Mouse (Mus musculus) limb, embryonic 11.5 days (tissue): Measurements from ENCODE around the gene Taok2. TPM values are rescaled to one million over a fixed set of nuclear protein-coding genes. Genes with fewer than 3 reads are reported as not detected.

Experiments used
- ATAC-seq: fragments of 200-750 bp; cut with Nextera tagmentation; 2 replicates; pipeline ENCODE4 v1.8.0; 2017; ENCODE audit warnings: low read depth; ENCODE audit not compliant: insufficient number of reproducible peaks, low FRiP score, low TSS enrichment
- DNase-seq: peaks from one replicate; pipeline ENCODE4 v3.0.0-alpha.2; 2015; ENCODE audit warnings: low spot score
- H3K27ac ChIP-seq: fragments of 300-500 bp; sonication (generic); replicated peaks from 2 replicates; pipeline ENCODE4 v1.5.1; 2014; ENCODE audit warnings: low read depth, mild to moderate bottlenecking, low read length
- H3K27me3 ChIP-seq: fragments of 300-500 bp; sonication (generic); 2 replicates; pipeline ENCODE4 v1.6.1; 2014; ENCODE audit warnings: mild to moderate bottlenecking, low read length, mixed read lengths; ENCODE audit not compliant: control insufficient read depth, insufficient read depth
- H3K36me3 ChIP-seq: fragments of 300-500 bp; sonication (generic); 2 replicates; pipeline ENCODE4 v1.6.1; 2014; ENCODE audit warnings: mild to moderate bottlenecking, low read length, moderate library complexity, mixed read lengths; ENCODE audit not compliant: control insufficient read depth, insufficient read depth
- H3K4me1 ChIP-seq: fragments of 300-500 bp; sonication (generic); 2 replicates; pipeline ENCODE4 v1.6.1; 2014; ENCODE audit warnings: low read length, mixed read lengths; ENCODE audit not compliant: control insufficient read depth, insufficient read depth
- H3K4me2 ChIP-seq: fragments of 300-500 bp; sonication (generic); 2 replicates; pipeline ENCODE4 v1.6.1; 2014; ENCODE audit warnings: low read depth, mild to moderate bottlenecking, moderate library complexity; ENCODE audit not compliant: severe bottlenecking
- H3K4me3 ChIP-seq: fragments of 300-500 bp; sonication (generic); 2 replicates; pipeline ENCODE4 v1.5.1; 2014; ENCODE audit warnings: low read depth, low read length
- H3K9ac ChIP-seq: fragments of 300-500 bp; sonication (generic); 2 replicates; pipeline ENCODE4 v1.6.1; 2014; ENCODE audit warnings: mild to moderate bottlenecking, low read length
- H3K9me3 ChIP-seq: fragments of 300-500 bp; sonication (generic); 2 replicates; pipeline ENCODE4 v1.6.1; 2016; ENCODE audit warnings: low read length; ENCODE audit not compliant: control insufficient read depth
- WGBS: fragments of 180-500 bp; shearing (Covaris S2); extraction: QIAGEN DNeasy Blood & Tissue Kit; methylation state at CpG from one replicate; pipeline ENCODE4 v1.1.7; 2014; 5-methylcytosine and 5-hydroxymethylcytosine counted together
- polyA plus RNA-seq: library from polyadenylated mRNA; unstranded; fragments of >200 nt; fragmentation: Nextera tagmentation; extraction: Ambion mirVana; gene quantifications from 2 replicates; pipeline ENCODE4 v1.2.1, GENCODE M21; 2014

The Taok2 gene
- 30.4 and 31.6 TPM in 2 replicates for polyA plus RNA-seq

GRCm38 (mm10) chr7:126884286-126885164 lies at the start of gene Taok2:
TSS of gene Taok2 (minus strand) at chr7:126884703.
- Histone ChIP-seq H3K36me3 (peaks cover 3% of the 10 kb centered on the region; the same call in 1 of the 2 replicates), H3K27me3 (no peaks in the 10 kb centered on the region), H3K4me2 (peak within 1 kb of the TSS; percentile 82), H3K4me3 (peak within 1 kb of the TSS; percentile 73), H3K9ac (peak within 1 kb of the TSS; percentile 70), H3K4me1 (peaks cover 6% of the 10 kb centered on the region; the same call in 1 of the 2 replicates), H3K9me3 (no peaks in the 10 kb centered on the region), H3K27ac (peak within 1 kb of the TSS; percentile 84)
- ATAC-seq: peak; percentile 97
- WGBS: under 1% methylated on average over 51 of the region's 56 CpGs
- DNase-seq: peak; percentile 99

GRCm38 (mm10) chr7:126932652-126933051 lies 48.1 kb upstream of the Taok2 start:
- DNase-seq: no peak
- WGBS: 86% methylated on average over 2 of the region's 2 CpGs

GRCm38 (mm10) chr7:126929046-126929445 lies 44.5 kb upstream of the Taok2 start:
- H3K4me2 ChIP-seq: peak overlapping the region; percentile 93
- ATAC-seq (peak; percentile 84), DNase-seq (no peak)
- peaks cover 7% of the 10 kb centered on the region for H3K4me1 ChIP-seq
- no peaks in the 10 kb centered on the region for H3K9me3 ChIP-seq
- H3K27me3 ChIP-seq: no peaks in the 10 kb centered on the region
- peak overlapping the region; percentile 84 for H3K9ac ChIP-seq
- peak overlapping the region; percentile 21; the same call in 1 of the 2 replicates for H3K27ac ChIP-seq
- H3K4me3 ChIP-seq: peak overlapping the region; percentile 82
- 0% methylated on average over 27 of the region's 27 CpGs for WGBS
- H3K36me3 ChIP-seq: no peaks in the 10 kb centered on the region

More at GRCm38 (mm10) chr7:126932652-126933051, 48.1 kb upstream of the Taok2 start:
- no peak overlapping the region for H3K9ac ChIP-seq
- no peak overlapping the region for H3K4me3 ChIP-seq
- H3K27ac ChIP-seq: no peak overlapping the region
- no peaks in the 10 kb centered on the region for H3K9me3 ChIP-seq
- peaks cover 3% of the 10 kb centered on the region; the same call in 1 of the 2 replicates for H3K36me3 ChIP-seq
- no peak for ATAC-seq
- H3K4me1 ChIP-seq: peaks cover 7% of the 10 kb centered on the region
- H3K4me2 ChIP-seq: no peak overlapping the region
- no peaks in the 10 kb centered on the region for H3K27me3 ChIP-seq

GRCm38 (mm10) chr7:126928384-126929037 lies 44.0 kb upstream of the Taok2 start, which contains the start of gene Kctd13:
TSS of gene Kctd13 (plus strand) at chr7:126928879.
- 5% methylated on average over 54 of the region's 56 CpGs for WGBS
- Histone ChIP-seq H3K27me3 (no peaks in the 10 kb centered on the region), H3K9ac (peak within 1 kb of the TSS; percentile 84), H3K36me3 (no peaks in the 10 kb centered on the region), H3K9me3 (no peaks in the 10 kb centered on the region), H3K27ac (peak within 1 kb of the TSS; percentile 21; the same call in 1 of the 2 replicates), H3K4me1 (peaks cover 7% of the 10 kb centered on the region), H3K4me3 (peak within 1 kb of the TSS; percentile 82), H3K4me2 (peak within 1 kb of the TSS; percentile 93)
- DNase-seq: peak; percentile 91
- peak; percentile 98 for ATAC-seq

- Histone ChIP-seq H3K4me2 (no peak overlapping the region), H3K4me3 (no peak overlapping the region), H3K27me3 (no peaks in the 10 kb centered on the region), H3K36me3 (no peaks in the 10 kb centered on the region), H3K9me3 (no peaks in the 10 kb centered on the region), H3K9ac (no peak overlapping the region), H3K4me1 (peaks cover 7% of the 10 kb centered on the region), H3K27ac (no peak overlapping the region)
- DNase-seq (no peak), ATAC-seq (no peak)
- WGBS: 23% methylated on average over 3 of the region's 3 CpGs
Measured at GRCm38 (mm10) chr7:126926299-126926698, 41.8 kb upstream of the Taok2 start.

GRCm38 (mm10) chr7:126923999-126924398 lies 39.5 kb upstream of the Taok2 start:
- ATAC-seq: no peak
- H3K4me1 ChIP-seq: no peaks in the 10 kb centered on the region
- 73% methylated on average over 5 of the region's 5 CpGs for WGBS
- H3K9ac ChIP-seq: no peak overlapping the region
- H3K4me3 ChIP-seq: no peak overlapping the region
- no peaks in the 10 kb centered on the region for H3K36me3 ChIP-seq
- no peak for DNase-seq
- H3K27me3 ChIP-seq: no peaks in the 10 kb centered on the region
- no peak overlapping the region for H3K27ac ChIP-seq
- H3K9me3 ChIP-seq: no peaks in the 10 kb centered on the region
- H3K4me2 ChIP-seq: no peak overlapping the region

GRCm38 (mm10) chr7:126922624-126923060 lies 38.1 kb upstream of the Taok2 start, which contains the start of gene Tmem219:
TSS of gene Tmem219 (minus strand) at chr7:126922917.
- no peaks in the 10 kb centered on the region for H3K36me3 ChIP-seq
- H3K27ac ChIP-seq: no peak within 1 kb of the TSS
- H3K4me3 ChIP-seq: no peak within 1 kb of the TSS
- DNase-seq (no peak), ATAC-seq (no peak)
- no peak within 1 kb of the TSS for H3K4me2 ChIP-seq
- no peaks in the 10 kb centered on the region for H3K4me1 ChIP-seq
- no peak within 1 kb of the TSS for H3K9ac ChIP-seq
- no peaks in the 10 kb centered on the region for H3K9me3 ChIP-seq
- no peaks in the 10 kb centered on the region for H3K27me3 ChIP-seq
- WGBS: 73% methylated on average over 5 of the region's 5 CpGs

- Histone ChIP-seq H3K4me3 (no peak overlapping the region), H3K9me3 (no peaks in the 10 kb centered on the region), H3K4me1 (no peaks in the 10 kb centered on the region), H3K4me2 (no peak overlapping the region), H3K36me3 (no peaks in the 10 kb centered on the region), H3K27me3 (no peaks in the 10 kb centered on the region), H3K9ac (no peak overlapping the region), H3K27ac (no peak overlapping the region)
- DNase-seq (no peak), ATAC-seq (no peak)
- 80% methylated on average over 2 of the region's 2 CpGs for WGBS
Measured at GRCm38 (mm10) chr7:126921563-126921962, 37.1 kb upstream of the Taok2 start.
